Mouse (Mus musculus): ENCODE data around the gene Foxp4. TPM values are rescaled to one million over a fixed set of nuclear protein-coding genes. Genes with fewer than 3 reads are reported as not detected.
A peak's percentile ranks its signal among the peaks of the same experiment; 100 is the strongest.

Foxp4 gene
- polyA plus RNA-seq, 1 experiment from 2014 or later, result 34.5 TPM

DNA sequence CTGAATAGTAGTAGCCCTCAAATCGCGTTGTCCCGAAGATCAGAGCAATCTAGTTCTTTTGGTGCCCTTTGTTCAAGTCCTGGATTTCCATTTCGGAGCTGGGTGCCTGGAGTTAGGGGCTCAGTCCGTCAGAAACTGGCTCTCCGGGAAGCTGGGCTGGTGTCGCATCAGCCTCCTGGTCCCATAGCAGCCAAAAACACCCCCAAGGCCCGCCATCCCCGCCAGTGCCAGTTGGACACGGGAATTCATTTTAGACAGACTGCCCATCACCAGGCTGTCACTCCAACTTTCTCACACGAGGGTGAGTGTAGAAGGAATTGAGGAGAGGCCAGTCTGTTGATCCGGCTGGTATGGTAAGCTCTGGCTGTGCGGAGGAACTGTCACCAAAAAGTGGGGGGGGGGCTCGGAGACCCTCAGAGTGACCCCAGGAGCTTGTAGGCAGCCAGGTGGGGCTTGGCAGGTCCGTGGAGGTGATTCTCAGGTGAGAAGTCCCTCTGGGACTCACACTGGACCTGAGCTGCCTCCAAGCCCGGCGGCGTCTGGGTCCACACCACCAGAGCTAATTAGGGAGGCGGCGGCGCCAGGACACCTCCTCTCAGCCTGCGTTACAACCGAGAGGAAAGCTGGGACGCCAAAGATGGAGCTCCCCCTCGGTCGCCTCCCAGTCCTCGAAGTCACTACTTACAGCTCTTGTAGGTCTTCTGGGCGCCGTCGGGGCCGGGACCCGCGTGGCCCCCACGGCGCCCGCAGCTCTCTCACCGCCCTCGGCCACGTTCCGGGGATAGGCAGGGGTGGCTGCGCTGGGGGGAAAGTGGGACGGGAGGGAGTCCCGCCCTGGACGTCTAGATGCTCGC, 90.6 kb downstream of the Foxp4 start:
- WGBS, result under 1% methylated on average over 45 of the region's 45 CpGs
- no peaks in the 10 kb centered on the region for H3K36me3 ChIP-seq (ENCODE audit: control insufficient read depth, insufficient read depth, low read length)
- peak overlapping the region; percentile 69 for H3K9ac ChIP-seq (ENCODE audit: low read length)
- DNase-seq (ENCODE audit: low spot score) (peak; percentile 36), ATAC-seq (ENCODE audit: insufficient read depth, low FRiP score, low TSS enrichment) (no peak)
- H3K27me3 ChIP-seq (ENCODE audit: control insufficient read depth, insufficient read depth, low read length), result peaks cover 22% of the 10 kb centered on the region
- H3K4me3 ChIP-seq (ENCODE audit: low read depth, low read length), result peak overlapping the region; percentile 70
- H3K4me1 ChIP-seq (ENCODE audit: control insufficient read depth, insufficient read depth, low read length), result peaks cover 11% of the 10 kb centered on the region
- no peaks in the 10 kb centered on the region for H3K9me3 ChIP-seq (ENCODE audit: control insufficient read depth, low read length)
- peak overlapping the region; percentile 95 for H3K4me2 ChIP-seq (ENCODE audit: low read depth)
- H3K27ac ChIP-seq (ENCODE audit: low read depth, low read length), result 0 out of 2 replicates have a peak overlapping the region, but pooled peaks have one; percentile 8

DNA sequence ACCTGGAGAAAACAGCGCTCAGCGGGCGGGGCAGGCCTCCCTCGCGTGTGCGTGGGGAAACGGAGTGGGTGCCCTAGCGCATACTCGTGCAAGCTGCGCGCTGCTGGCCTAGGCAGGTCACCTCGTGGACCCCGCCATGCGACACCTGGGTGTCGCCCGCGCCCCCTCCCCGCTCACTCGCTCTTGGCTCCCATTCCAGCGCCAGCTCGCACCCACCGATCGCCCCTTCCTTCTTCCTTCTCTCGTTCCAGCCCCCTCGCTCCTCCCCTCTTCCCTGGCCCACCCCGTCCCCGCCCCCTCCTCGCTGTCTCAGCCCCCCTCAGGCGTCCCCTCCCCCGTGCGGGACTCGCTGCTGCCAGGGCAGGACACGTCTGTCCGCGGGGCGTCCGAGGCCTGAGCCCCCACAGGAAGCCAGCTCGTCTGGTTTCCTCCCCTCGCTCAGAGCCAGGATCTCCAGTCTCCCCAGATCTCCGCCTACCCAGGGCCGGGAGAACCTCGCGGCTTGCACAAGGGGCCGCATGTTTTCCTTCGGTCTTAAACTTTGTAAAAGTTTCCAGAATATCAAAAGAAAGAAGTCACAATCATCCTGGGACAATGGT, 91.3 kb downstream of the Foxp4 start:
- Histone ChIP-seq H3K4me1 (ENCODE audit: control insufficient read depth, insufficient read depth, low read length) (peaks cover 11% of the 10 kb centered on the region), H3K36me3 (ENCODE audit: control insufficient read depth, insufficient read depth, low read length) (no peaks in the 10 kb centered on the region), H3K4me3 (ENCODE audit: low read depth, low read length) (peak overlapping the region; percentile 70), H3K9me3 (ENCODE audit: control insufficient read depth, low read length) (no peaks in the 10 kb centered on the region), H3K27me3 (ENCODE audit: control insufficient read depth, insufficient read depth, low read length) (peaks cover 22% of the 10 kb centered on the region), H3K4me2 (ENCODE audit: low read depth) (peak overlapping the region; percentile 95), H3K27ac (ENCODE audit: low read depth, low read length) (no peak overlapping the region), H3K9ac (ENCODE audit: low read length) (peak overlapping the region; percentile 69)
- DNase-seq (ENCODE audit: low spot score) (peak; percentile 75), ATAC-seq (ENCODE audit: insufficient read depth, low FRiP score, low TSS enrichment) (peak; percentile 54)
- under 1% methylated on average over 39 of the region's 45 CpGs for WGBS

DNA sequence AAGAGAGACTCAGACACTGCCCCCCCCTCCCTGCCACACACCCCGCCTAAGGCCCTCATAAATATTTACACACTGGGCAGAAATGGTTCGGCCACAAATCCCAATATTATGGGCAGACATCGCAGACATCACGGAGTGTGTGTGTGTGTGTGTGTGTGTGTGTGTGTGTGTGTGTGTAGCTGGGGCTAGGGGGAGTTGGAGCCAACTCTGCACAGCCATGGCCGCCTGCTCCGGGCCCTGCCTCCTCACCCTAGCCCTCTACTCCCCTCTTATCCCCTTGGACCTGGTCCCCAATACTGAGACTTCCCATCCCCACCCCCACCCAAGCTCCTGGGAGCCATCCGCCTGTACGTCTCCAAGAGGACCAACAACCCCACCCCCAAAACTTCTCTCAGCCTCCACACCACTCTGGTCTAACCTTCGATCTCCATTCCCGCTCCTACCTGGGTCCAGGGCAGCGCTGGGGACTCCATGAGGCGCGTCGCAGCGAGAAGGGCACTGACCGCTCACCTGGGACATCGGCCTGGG, 91.9 kb downstream of the Foxp4 start:
- 2% methylated on average over 17 of the region's 17 CpGs for WGBS
- H3K4me1 ChIP-seq (ENCODE audit: control insufficient read depth, insufficient read depth, low read length), result peaks cover 11% of the 10 kb centered on the region
- peak; percentile 36 for ATAC-seq (ENCODE audit: insufficient read depth, low FRiP score, low TSS enrichment)
- no peak overlapping the region for H3K27ac ChIP-seq (ENCODE audit: low read depth, low read length)
- no peaks in the 10 kb centered on the region for H3K36me3 ChIP-seq (ENCODE audit: control insufficient read depth, insufficient read depth, low read length)
- H3K4me3 ChIP-seq (ENCODE audit: low read depth, low read length), result peak overlapping the region; percentile 70
- no peaks in the 10 kb centered on the region for H3K9me3 ChIP-seq (ENCODE audit: control insufficient read depth, low read length)
- peak; percentile 37 for DNase-seq (ENCODE audit: low spot score)
- peak overlapping the region; percentile 95 for H3K4me2 ChIP-seq (ENCODE audit: low read depth)
- H3K27me3 ChIP-seq (ENCODE audit: control insufficient read depth, insufficient read depth, low read length), result peaks cover 22% of the 10 kb centered on the region
- peak overlapping the region; percentile 69 for H3K9ac ChIP-seq (ENCODE audit: low read length)

- Histone ChIP-seq H3K9ac (ENCODE audit: low read length) (peak overlapping the region; percentile 69), H3K27me3 (ENCODE audit: control insufficient read depth, insufficient read depth, low read length) (peaks cover 22% of the 10 kb centered on the region), H3K4me2 (ENCODE audit: low read depth) (peak overlapping the region; percentile 95), H3K27ac (ENCODE audit: low read depth, low read length) (0 out of 2 replicates have a peak overlapping the region, but pooled peaks have one; percentile 40), H3K4me1 (ENCODE audit: control insufficient read depth, insufficient read depth, low read length) (peaks cover 11% of the 10 kb centered on the region), H3K9me3 (ENCODE audit: control insufficient read depth, low read length) (no peaks in the 10 kb centered on the region; the same call in 1 of the 2 replicates), H3K36me3 (ENCODE audit: control insufficient read depth, insufficient read depth, low read length) (no peaks in the 10 kb centered on the region), H3K4me3 (ENCODE audit: low read depth, low read length) (peak overlapping the region; percentile 70)
- ATAC-seq (ENCODE audit: insufficient read depth, low FRiP score, low TSS enrichment) (no peak), DNase-seq (ENCODE audit: low spot score) (no peak)
- WGBS, result 33% methylated on average over 5 of the region's 5 CpGs
Observed at GRCm38 (mm10) chr17:47831772-47832171, 92.7 kb downstream of the Foxp4 start.

DNA sequence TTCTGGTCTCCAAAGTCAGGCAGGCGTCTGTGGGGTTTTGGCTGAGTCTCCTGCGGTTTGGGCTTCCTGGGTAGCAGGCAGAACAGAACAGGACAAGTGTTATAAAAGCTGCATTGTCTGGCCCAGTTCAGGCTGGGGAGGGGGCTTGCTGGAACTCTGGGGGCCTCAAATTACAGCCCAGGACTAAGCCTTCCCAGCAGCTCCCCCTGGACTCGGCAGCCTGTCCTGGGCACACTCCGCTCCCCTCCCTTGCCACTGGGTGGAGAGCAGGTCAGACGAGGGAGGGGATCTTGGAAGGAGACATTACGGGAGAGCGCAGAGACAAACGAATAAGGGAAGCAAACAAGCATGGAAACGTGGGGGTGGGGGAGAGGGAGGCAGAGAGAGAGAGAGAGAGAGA, 93.3 kb downstream of the Foxp4 start:
- Histone ChIP-seq H3K9ac (ENCODE audit: low read length) (no peak overlapping the region; the same call in 1 of the 2 replicates), H3K9me3 (ENCODE audit: control insufficient read depth, low read length) (no peaks in the 10 kb centered on the region; the same call in 1 of the 2 replicates), H3K4me1 (ENCODE audit: control insufficient read depth, insufficient read depth, low read length) (peaks cover 11% of the 10 kb centered on the region), H3K4me2 (ENCODE audit: low read depth) (peak overlapping the region; percentile 95), H3K4me3 (ENCODE audit: low read depth, low read length) (peak overlapping the region; percentile 70), H3K27me3 (ENCODE audit: control insufficient read depth, insufficient read depth, low read length) (peaks cover 22% of the 10 kb centered on the region), H3K27ac (ENCODE audit: low read depth, low read length) (0 out of 2 replicates have a peak overlapping the region, but pooled peaks have one; percentile 15), H3K36me3 (ENCODE audit: control insufficient read depth, insufficient read depth, low read length) (no peaks in the 10 kb centered on the region)
- ATAC-seq (ENCODE audit: insufficient read depth, low FRiP score, low TSS enrichment), result no peak
- 3% methylated on average over 9 of the region's 9 CpGs for WGBS
- DNase-seq (ENCODE audit: low spot score), result peak; percentile 50

DNA sequence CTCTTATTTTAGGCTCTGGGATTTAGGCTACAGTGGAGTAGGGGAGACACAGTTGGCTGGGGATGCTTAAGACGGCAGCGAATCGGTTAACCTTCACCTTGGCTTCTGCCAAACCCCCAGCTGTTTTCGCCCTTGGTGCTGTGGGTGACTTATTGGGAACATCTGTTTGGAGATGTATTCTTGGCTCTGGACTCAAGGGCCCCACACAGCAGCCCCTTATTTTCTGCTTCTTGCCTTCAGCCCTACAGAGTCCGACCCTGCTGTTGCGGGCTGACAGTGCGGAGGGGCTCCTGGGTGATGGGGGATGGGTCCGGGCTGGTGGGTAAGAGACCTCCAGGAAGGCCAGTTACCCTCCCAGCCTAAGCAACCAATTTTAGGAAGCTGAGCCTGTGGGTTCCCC, 103.1 kb downstream of the Foxp4 start:
- H3K4me3 ChIP-seq (ENCODE audit: low read depth, low read length), result no peak overlapping the region
- peaks cover under 1% of the 10 kb centered on the region; the same call in 1 of the 2 replicates for H3K4me1 ChIP-seq (ENCODE audit: control insufficient read depth, insufficient read depth, low read length)
- DNase-seq (ENCODE audit: low spot score), result no peak
- no peaks in the 10 kb centered on the region for H3K9me3 ChIP-seq (ENCODE audit: control insufficient read depth, low read length)
- ATAC-seq (ENCODE audit: insufficient read depth, low FRiP score, low TSS enrichment), result no peak
- 73% methylated on average over 8 of the region's 8 CpGs for WGBS
- no peak overlapping the region for H3K9ac ChIP-seq (ENCODE audit: low read length)
- peaks cover 2% of the 10 kb centered on the region for H3K36me3 ChIP-seq (ENCODE audit: control insufficient read depth, insufficient read depth, low read length)
- no peak overlapping the region for H3K27ac ChIP-seq (ENCODE audit: low read depth, low read length)
- H3K4me2 ChIP-seq (ENCODE audit: low read depth), result no peak overlapping the region
- no peaks in the 10 kb centered on the region for H3K27me3 ChIP-seq (ENCODE audit: control insufficient read depth, insufficient read depth, low read length)

- no peak overlapping the region for H3K4me3 ChIP-seq (ENCODE audit: low read depth, low read length)
- no peaks in the 10 kb centered on the region for H3K27me3 ChIP-seq (ENCODE audit: control insufficient read depth, insufficient read depth, low read length)
- H3K36me3 ChIP-seq (ENCODE audit: control insufficient read depth, insufficient read depth, low read length), result peaks cover 2% of the 10 kb centered on the region
- no peak overlapping the region for H3K4me2 ChIP-seq (ENCODE audit: low read depth)
- H3K9me3 ChIP-seq (ENCODE audit: control insufficient read depth, low read length), result no peaks in the 10 kb centered on the region
- H3K9ac ChIP-seq (ENCODE audit: low read length), result no peak overlapping the region
- DNase-seq (ENCODE audit: low spot score) (no peak), ATAC-seq (ENCODE audit: insufficient read depth, low FRiP score, low TSS enrichment) (no peak)
- no peak overlapping the region for H3K27ac ChIP-seq (ENCODE audit: low read depth, low read length)
- peaks cover 18% of the 10 kb centered on the region for H3K4me1 ChIP-seq (ENCODE audit: control insufficient read depth, insufficient read depth, low read length)
- WGBS, result 79% methylated on average over 13 of the region's 13 CpGs
Observed at GRCm38 (mm10) chr17:47818038-47818725, 106.3 kb downstream of the Foxp4 start.
